Mouse (Mus musculus) liver, adult 2 months (tissue): ENCODE results near the gene Map1lc3a. TPM values are rescaled to one million over a fixed set of nuclear protein-coding genes. Genes with fewer than 3 reads are reported as not detected.
A peak's percentile ranks its signal among the peaks of the same experiment; 100 is the strongest.

Experiments
- DNase-seq: peaks from one replicate; pipeline ENCODE4 v3.0.0-alpha.2; 2011; ENCODE audit warnings: low read depth, low spot score; ENCODE audit errors: extremely low read depth
- H3K27ac ChIP-seq: fragments of 200-500 bp; replicated peaks from 2 replicates; pipeline ENCODE4 v1.5.1; 2012; ENCODE audit warnings: low read depth, mild to moderate bottlenecking, control low read depth, inconsistent platforms, low read length; ENCODE audit not compliant: insufficient read depth
- H3K27me3 ChIP-seq: fragments of 200-500 bp; 2 replicates; pipeline ENCODE4 v1.6.1; 2012; ENCODE audit warnings: mild to moderate bottlenecking, moderate library complexity, low read length, inconsistent platforms; ENCODE audit not compliant: control insufficient read depth, insufficient read depth
- H3K36me3 ChIP-seq: fragments of 200-500 bp; 2 replicates; pipeline ENCODE4 v1.6.1; 2012; ENCODE audit warnings: low read length, inconsistent platforms; ENCODE audit not compliant: control insufficient read depth, insufficient read depth
- H3K4me1 ChIP-seq: fragments of 200-500 bp; 2 replicates; pipeline ENCODE4 v1.6.1; 2011; ENCODE audit warnings: low read length; ENCODE audit not compliant: control insufficient read depth, insufficient read depth
- H3K4me3 ChIP-seq: fragments of 200-500 bp; 2 replicates; pipeline ENCODE4 v1.5.1; 2011; ENCODE audit warnings: low read depth, mild to moderate bottlenecking, control low read depth, low read length, moderate library complexity; ENCODE audit not compliant: insufficient read depth
- H3K79me2 ChIP-seq: fragments of 200-500 bp; 2 replicates; pipeline ENCODE4 v1.6.1; 2012; ENCODE audit warnings: inconsistent platforms, mild to moderate bottlenecking, low read length, moderate library complexity; ENCODE audit not compliant: control insufficient read depth, insufficient read depth
- H3K9ac ChIP-seq: fragments of 200-500 bp; 2 replicates; pipeline ENCODE4 v1.6.1; 2012; ENCODE audit warnings: low read depth, mild to moderate bottlenecking, control low read depth, inconsistent platforms, low read length
- CTCF ChIP-seq: fragments of 200-500 bp; IDR thresholded peaks from 2 replicates; pipeline ENCODE4 v1.5.1; 2011; ENCODE audit warnings: low read depth, low read length, control low read depth
- POLR2A ChIP-seq: fragments of 200-500 bp; IDR thresholded peaks from 2 replicates; pipeline ENCODE4 v1.6.1; 2011; ENCODE audit warnings: low read length, control low read depth; ENCODE audit not compliant: insufficient read depth; ENCODE audit errors: extremely low read depth
- WGBS: fragments of 180-500 bp; shearing (Covaris S2); methylation state at CpG from one replicate; pipeline ENCODE4 v1.1.7; 2018; 5-methylcytosine and 5-hydroxymethylcytosine counted together
- polyA plus RNA-seq: library from polyadenylated mRNA; depleted of rRNA; stranded (reverse); fragments of >200 nt; gene quantifications from 2 replicates; pipeline ENCODE4 v1.2.3, GENCODE M21; 2012
- total RNA-seq: library from RNA; depleted of rRNA; stranded (reverse); fragments of >200 nt; gene quantifications from 2 replicates; pipeline ENCODE4 v1.2.3, GENCODE M21; 2014

Map1lc3a gene
- total and polyA plus RNA-seq, 2 experiments = 26.8 to 87.2 TPM

DNA sequence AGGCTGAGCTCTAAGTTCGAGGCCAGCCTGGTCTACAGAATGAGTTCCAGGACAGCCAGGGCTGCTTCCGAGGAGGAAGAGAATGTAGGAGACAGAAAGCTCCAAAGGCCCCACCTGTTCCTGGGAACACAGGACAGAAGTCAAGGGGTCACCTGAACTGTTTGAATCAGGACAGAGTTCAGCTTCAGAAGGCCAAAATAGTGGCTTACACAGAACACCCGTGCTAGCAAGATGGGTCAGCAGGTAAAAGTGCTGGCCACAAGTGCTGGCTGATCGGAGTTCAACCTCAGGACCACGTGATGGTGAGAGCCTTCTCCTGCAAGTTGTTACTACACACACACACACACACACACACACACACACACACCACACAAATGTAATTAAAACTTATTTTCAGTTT is 9.2 kb upstream of the Map1lc3a start:
- H3K4me1 ChIP-seq = peaks cover 3% of the 10 kb centered on the region; the same call in 1 of the 2 replicates
- H3K4me3 ChIP-seq = no peak overlapping the region
- H3K36me3 ChIP-seq = no peaks in the 10 kb centered on the region
- no peak for TF ChIP-seq POLR2A
- TF ChIP-seq CTCF = no peak
- DNase-seq = peak; percentile 95
- no peak overlapping the region for H3K27ac ChIP-seq
- 25% methylated on average over 5 of the region's 5 CpGs for WGBS
- H3K79me2 ChIP-seq = no peaks in the 10 kb centered on the region
- H3K27me3 ChIP-seq = no peaks in the 10 kb centered on the region
- no peak overlapping the region for H3K9ac ChIP-seq

DNA sequence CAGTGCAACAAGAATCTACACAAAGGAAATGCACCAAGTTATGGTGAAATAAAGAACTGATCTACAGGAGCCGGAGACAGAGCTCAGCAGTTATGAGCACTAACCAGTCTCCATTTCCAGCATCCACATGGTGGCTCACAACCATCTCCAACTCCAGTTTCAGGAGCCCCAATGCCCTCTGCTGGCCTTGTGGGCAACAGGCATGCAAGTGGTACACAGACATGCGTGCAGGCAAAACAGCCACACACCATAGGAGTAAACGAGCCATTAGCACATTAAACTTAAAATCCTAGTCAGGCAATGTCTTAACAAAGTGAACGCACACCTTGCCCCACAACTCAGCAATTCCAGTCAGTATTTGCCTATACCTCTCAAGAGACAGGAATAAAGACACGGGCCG is 4.1 kb upstream of the Map1lc3a start:
- Histone ChIP-seq H3K4me1 (peaks cover 2% of the 10 kb centered on the region), H3K4me3 (no peak overlapping the region), H3K27ac (no peak overlapping the region), H3K79me2 (no peaks in the 10 kb centered on the region), H3K36me3 (no peaks in the 10 kb centered on the region), H3K9ac (no peak overlapping the region), H3K27me3 (no peaks in the 10 kb centered on the region)
- WGBS = 93% methylated on average over 6 of the region's 6 CpGs
- peak; percentile 44 for DNase-seq
- peak; percentile 72 for TF ChIP-seq CTCF
- no peak for TF ChIP-seq POLR2A

DNA sequence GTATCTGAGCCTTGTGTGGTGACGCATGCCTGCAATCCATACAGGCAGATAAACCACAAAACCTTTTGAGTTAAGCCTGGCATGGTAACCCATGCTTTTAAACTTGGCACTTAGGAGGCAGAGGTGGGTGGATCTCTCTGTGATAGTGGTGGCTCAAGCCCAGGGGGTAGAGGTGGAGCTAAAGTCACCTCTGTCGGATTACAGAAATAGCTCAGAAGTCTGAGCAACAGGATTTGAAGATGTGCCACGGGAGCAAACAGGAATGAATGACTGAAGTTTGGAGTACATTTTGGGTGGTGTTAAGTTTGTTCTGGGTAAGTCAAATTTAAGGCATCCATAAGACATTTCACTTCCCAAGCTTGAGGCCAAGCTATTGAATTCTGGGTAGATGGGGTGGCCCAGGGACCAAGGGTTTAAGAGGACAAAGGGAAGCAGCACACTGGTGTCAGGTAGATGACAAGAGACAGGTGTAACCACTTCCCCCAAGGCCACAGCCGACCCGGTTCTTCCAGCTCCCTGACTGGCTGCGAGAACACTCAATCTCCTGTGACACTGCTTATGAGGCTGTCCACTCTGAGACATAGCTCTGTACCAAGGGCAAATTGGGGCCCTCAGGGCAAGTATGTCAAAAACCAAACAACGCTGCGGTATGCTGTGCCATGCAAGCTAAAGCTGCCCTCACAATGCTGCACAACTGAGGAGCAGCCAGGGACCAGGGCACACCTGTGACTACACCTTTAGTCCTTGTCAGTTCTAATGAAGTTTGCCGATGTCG is 3.5 kb upstream of the Map1lc3a start:
- WGBS = 64% methylated on average over 10 of the region's 10 CpGs
- H3K27me3 ChIP-seq = no peaks in the 10 kb centered on the region
- no peak overlapping the region for H3K4me3 ChIP-seq
- TF ChIP-seq CTCF = no peak
- TF ChIP-seq POLR2A = no peak
- no peaks in the 10 kb centered on the region for H3K36me3 ChIP-seq
- DNase-seq = peak; percentile 72
- H3K79me2 ChIP-seq = no peaks in the 10 kb centered on the region
- no peak overlapping the region for H3K27ac ChIP-seq
- peaks cover 7% of the 10 kb centered on the region for H3K4me1 ChIP-seq
- H3K9ac ChIP-seq = no peak overlapping the region

GRCm38 (mm10) chr2:155273603-155274002 is 2.5 kb upstream of the Map1lc3a start:
- 85% methylated on average over 8 of the region's 8 CpGs for WGBS
- Histone ChIP-seq H3K4me1 (peaks cover 11% of the 10 kb centered on the region), H3K9ac (no peak overlapping the region), H3K36me3 (no peaks in the 10 kb centered on the region), H3K27me3 (no peaks in the 10 kb centered on the region), H3K79me2 (no peaks in the 10 kb centered on the region), H3K27ac (no peak overlapping the region), H3K4me3 (no peak overlapping the region)
- TF ChIP-seq POLR2A (no peak), CTCF (no peak)
- peak; percentile 43 for DNase-seq

GRCm38 (mm10) chr2:155276621-155277175 is 601 bp downstream of the Map1lc3a start:
- TF ChIP-seq CTCF (no peak), POLR2A (peak; percentile 62)
- Histone ChIP-seq H3K27ac (peak overlapping the region; percentile 85), H3K79me2 (no peaks in the 10 kb centered on the region), H3K4me1 (peaks cover 13% of the 10 kb centered on the region), H3K9ac (peak overlapping the region; percentile 96), H3K4me3 (peak overlapping the region; percentile 96), H3K27me3 (no peaks in the 10 kb centered on the region), H3K36me3 (no peaks in the 10 kb centered on the region)
- under 1% methylated on average over 49 of the region's 49 CpGs for WGBS
- peak; percentile 42 for DNase-seq

GRCm38 (mm10) chr2:155277721-155278120 is 1.6 kb downstream of the Map1lc3a start:
- Histone ChIP-seq H3K27ac (no peak overlapping the region), H3K4me1 (peaks cover 13% of the 10 kb centered on the region), H3K9ac (no peak overlapping the region), H3K4me3 (no peak overlapping the region), H3K27me3 (no peaks in the 10 kb centered on the region), H3K36me3 (no peaks in the 10 kb centered on the region), H3K79me2 (no peaks in the 10 kb centered on the region)
- TF ChIP-seq CTCF = no peak
- TF ChIP-seq POLR2A = no peak
- WGBS = 92% methylated on average over 2 of the region's 2 CpGs
- no peak for DNase-seq
